Mouse (Mus musculus): ENCODE data around the gene Fbxo39. TPM values are rescaled to one million over a fixed set of nuclear protein-coding genes. Genes with fewer than 3 reads are reported as not detected.

The Fbxo39 gene
- polyA plus RNA-seq, 1 experiment: 0.02 TPM

DNA sequence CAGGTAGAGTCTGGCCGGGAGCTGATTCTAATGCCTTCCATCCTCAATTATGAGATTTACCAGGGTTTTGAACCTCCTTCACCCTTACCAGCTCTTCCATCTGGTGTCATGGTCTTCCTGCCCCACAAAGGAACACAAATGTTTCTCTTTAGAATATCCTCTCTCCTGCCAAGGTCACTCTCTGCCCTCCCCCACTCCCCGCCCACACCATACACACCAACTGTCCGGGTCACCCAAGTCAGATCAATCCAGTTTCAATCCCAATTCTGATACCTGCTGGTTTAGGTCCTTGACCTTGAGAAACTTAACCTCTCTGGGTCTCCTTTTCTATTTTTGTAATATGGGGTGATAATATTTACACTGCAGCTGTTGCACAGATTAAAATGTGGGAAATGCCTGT, 26.7 kb upstream of the Fbxo39 start:
- Histone ChIP-seq H3K27me3 (ENCODE audit: control insufficient read depth, insufficient read depth, insufficient read length) (no peaks in the 10 kb centered on the region), H3K4me2 (ENCODE audit: low read depth) (no peak overlapping the region), H3ac (ENCODE audit: control insufficient read depth, insufficient read length) (no peak overlapping the region), H3K36me3 (ENCODE audit: control insufficient read depth, insufficient read depth) (no peaks in the 10 kb centered on the region), H3K79me2 (ENCODE audit: control insufficient read depth, insufficient read depth) (no peaks in the 10 kb centered on the region), H3K4me3 (no peak overlapping the region)
- TF ChIP-seq MYOG (IDR thresholded peaks at IDR 0.05; ENCODE audit: control insufficient read depth in 1 of 3, insufficient read depth in 1 of 3, insufficient read length in 2 of 3, low read depth in 2 of 3) (peak in 1 of 3 experiments; percentile 45), POLR2AphosphoS2 (IDR thresholded peaks at IDR 0.05; ENCODE audit: insufficient read length, low read depth) (no peak), REST (IDR thresholded peaks at IDR 0.05; ENCODE audit: insufficient read depth, insufficient read length) (no peak), TCF12 (IDR thresholded peaks at IDR 0.05; ENCODE audit: insufficient read depth, poor library complexity, severe bottlenecking) (no peak)

DNA sequence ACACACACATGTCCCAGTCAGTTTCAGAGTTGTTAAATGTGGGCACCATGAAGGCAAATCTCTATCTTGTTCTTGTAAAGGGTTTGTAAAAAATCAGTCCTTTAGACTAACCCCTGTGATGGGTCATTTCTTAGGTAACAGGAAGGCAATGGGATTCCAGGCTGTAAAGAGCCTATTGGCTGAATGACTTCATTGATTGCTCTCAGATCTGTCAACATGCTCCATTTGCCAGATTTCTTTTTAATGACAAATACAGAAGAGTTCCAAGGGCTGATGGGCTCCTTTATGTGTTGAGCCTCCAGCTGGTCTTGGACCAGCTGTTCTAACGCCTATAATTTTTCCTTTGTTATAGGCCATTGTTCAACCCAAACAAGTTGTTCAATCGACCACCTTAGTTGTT, 21.1 kb upstream of the Fbxo39 start:
- Histone ChIP-seq H3K4me3 (no peak overlapping the region), H3ac (ENCODE audit: control insufficient read depth, insufficient read length) (no peak overlapping the region), H3K36me3 (ENCODE audit: control insufficient read depth, insufficient read depth) (no peaks in the 10 kb centered on the region), H3K27me3 (ENCODE audit: control insufficient read depth, insufficient read depth, insufficient read length) (no peaks in the 10 kb centered on the region), H3K4me2 (ENCODE audit: low read depth) (no peak overlapping the region), H3K79me2 (ENCODE audit: control insufficient read depth, insufficient read depth) (no peaks in the 10 kb centered on the region)
- no peak for TF ChIP-seq USF1 (IDR thresholded peaks at IDR 0.05; ENCODE audit: low read depth)
- TF ChIP-seq CEBPB (IDR thresholded peaks at IDR 0.05; ENCODE audit: insufficient read depth, poor library complexity, severe bottlenecking): no peak
- TF ChIP-seq E2F4 (IDR thresholded peaks at IDR 0.05; ENCODE audit: insufficient read depth): no peak
- no peak for TF ChIP-seq SRF (IDR thresholded peaks at IDR 0.05; ENCODE audit: control insufficient read depth, insufficient read length, low read depth)
- TF ChIP-seq MYOG (IDR thresholded peaks at IDR 0.05; ENCODE audit: control insufficient read depth in 1 of 3, insufficient read depth in 1 of 3, insufficient read length in 2 of 3, low read depth in 2 of 3): no peak
- TF ChIP-seq TCF12 (IDR thresholded peaks at IDR 0.05; ENCODE audit: insufficient read depth, poor library complexity, severe bottlenecking): no peak
- no peak for TF ChIP-seq REST (IDR thresholded peaks at IDR 0.05; ENCODE audit: insufficient read depth, insufficient read length)
- no peak for TF ChIP-seq TCF3 (IDR thresholded peaks at IDR 0.05; ENCODE audit: insufficient read length, low read depth)

DNA sequence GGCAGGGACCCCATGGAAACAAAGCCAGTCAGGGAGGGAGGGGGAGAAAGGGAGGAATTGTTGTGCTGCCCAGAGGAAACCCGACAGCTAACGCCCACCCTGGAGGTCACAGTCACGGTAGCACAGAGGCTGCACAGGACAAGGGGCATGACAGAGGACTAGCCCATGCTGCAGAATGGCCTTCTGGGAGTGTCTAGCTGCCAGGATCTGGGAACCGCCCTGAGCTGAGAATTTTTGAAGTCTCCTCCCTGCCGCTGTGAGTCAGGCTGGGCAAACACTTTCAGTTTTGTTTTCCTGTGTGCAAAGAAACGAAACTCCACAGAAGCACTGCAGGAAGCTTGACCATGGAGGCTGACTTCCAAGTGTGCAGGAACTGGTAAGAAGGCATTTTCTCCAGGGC, 12.9 kb upstream of the Fbxo39 start, which contains the start of gene Xaf1:
Gene Xaf1, plus strand, starts transcription at position 296 of the 400 bp plus-strand sequence.
- H3K36me3 ChIP-seq (ENCODE audit: control insufficient read depth, insufficient read depth): no peaks in the 10 kb centered on the region
- TF ChIP-seq POLR2A (IDR thresholded peaks at IDR 0.05; ENCODE audit: insufficient read length, low read depth) (peak; percentile 54), MAX (IDR thresholded peaks at IDR 0.05; ENCODE audit: low read depth) (no peak), MYOD1 (IDR thresholded peaks at IDR 0.05; ENCODE audit: control insufficient read depth in 1 of 3, insufficient read length in 2 of 3, low read depth in 2 of 3) (no peak), USF1 (IDR thresholded peaks at IDR 0.05; ENCODE audit: low read depth) (no peak), TCF3 (IDR thresholded peaks at IDR 0.05; ENCODE audit: insufficient read length, low read depth) (no peak)
- H3K4me3 ChIP-seq: peak within 1 kb of the TSS; percentile 10
- H3K27me3 ChIP-seq (ENCODE audit: control insufficient read depth, insufficient read depth, insufficient read length): no peaks in the 10 kb centered on the region
- H3ac ChIP-seq (ENCODE audit: control insufficient read depth, insufficient read length): no peak within 1 kb of the TSS
- no peaks in the 10 kb centered on the region for H3K79me2 ChIP-seq (ENCODE audit: control insufficient read depth, insufficient read depth)
- H3K4me2 ChIP-seq (ENCODE audit: low read depth): peak within 1 kb of the TSS; percentile 96

DNA sequence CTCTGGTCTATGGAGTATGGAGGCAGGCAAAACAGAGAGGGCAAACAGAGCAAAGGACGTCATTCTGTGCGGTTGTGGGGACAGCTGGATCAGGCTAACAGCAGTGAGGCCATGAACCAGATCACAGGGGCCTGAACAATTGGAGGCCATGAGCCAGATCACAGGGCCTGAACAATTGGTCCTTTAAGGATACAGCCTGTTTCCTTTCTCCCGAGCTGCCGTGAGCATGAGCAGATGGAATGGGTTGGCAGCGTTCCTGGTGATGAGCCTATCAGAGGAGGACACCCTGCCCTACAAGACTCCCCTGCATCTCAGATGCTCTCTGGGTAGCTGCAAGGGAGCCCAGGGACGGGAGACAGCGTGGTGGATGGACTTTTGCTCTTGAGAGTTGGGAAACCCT, 12.0 kb upstream of the Fbxo39 start:
- peak overlapping the region; percentile 10 for H3K4me3 ChIP-seq
- no peak overlapping the region for H3ac ChIP-seq (ENCODE audit: control insufficient read depth, insufficient read length)
- H3K36me3 ChIP-seq (ENCODE audit: control insufficient read depth, insufficient read depth): no peaks in the 10 kb centered on the region
- H3K4me2 ChIP-seq (ENCODE audit: low read depth): peak overlapping the region; percentile 96
- H3K79me2 ChIP-seq (ENCODE audit: control insufficient read depth, insufficient read depth): no peaks in the 10 kb centered on the region
- no peaks in the 10 kb centered on the region for H3K27me3 ChIP-seq (ENCODE audit: control insufficient read depth, insufficient read depth, insufficient read length)
- TF ChIP-seq TCF3 (IDR thresholded peaks at IDR 0.05; ENCODE audit: insufficient read length, low read depth): no peak
- no peak for TF ChIP-seq POLR2AphosphoS2 (IDR thresholded peaks at IDR 0.05; ENCODE audit: insufficient read length, low read depth)
- peak in 1 of 3 experiments; percentile 31 for TF ChIP-seq MYOD1 (IDR thresholded peaks at IDR 0.05; ENCODE audit: control insufficient read depth in 1 of 3, insufficient read length in 2 of 3, low read depth in 2 of 3)

DNA sequence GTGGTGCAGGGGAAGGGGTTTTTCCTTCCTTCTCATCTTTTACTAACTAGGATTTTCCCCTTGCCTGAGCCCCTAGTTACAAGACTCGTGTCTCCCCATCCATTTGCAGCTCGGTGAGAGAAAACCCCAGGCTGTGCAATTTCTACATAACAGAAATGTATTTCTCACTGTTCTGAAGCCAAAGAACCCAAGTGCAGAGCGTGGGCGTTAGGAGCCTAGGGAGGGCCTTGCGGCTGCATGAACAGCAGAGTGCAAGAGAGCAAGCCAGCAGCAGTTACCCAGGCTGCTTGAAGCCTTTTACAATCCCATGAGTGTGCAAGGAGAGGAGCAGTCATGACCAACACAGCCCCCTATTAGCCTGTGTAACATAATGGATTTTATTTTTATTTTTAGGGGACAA, 6.8 kb upstream of the Fbxo39 start:
- Histone ChIP-seq H3K79me2 (ENCODE audit: control insufficient read depth, insufficient read depth) (no peaks in the 10 kb centered on the region), H3K27me3 (ENCODE audit: control insufficient read depth, insufficient read depth, insufficient read length) (no peaks in the 10 kb centered on the region), H3ac (ENCODE audit: control insufficient read depth, insufficient read length) (no peak overlapping the region), H3K4me3 (no peak overlapping the region), H3K36me3 (ENCODE audit: control insufficient read depth, insufficient read depth) (no peaks in the 10 kb centered on the region), H3K4me2 (ENCODE audit: low read depth) (no peak overlapping the region)
- no peak for TF ChIP-seq MAX (IDR thresholded peaks at IDR 0.05; ENCODE audit: low read depth)
- TF ChIP-seq MYOG (IDR thresholded peaks at IDR 0.05; ENCODE audit: control insufficient read depth in 1 of 3, insufficient read depth in 1 of 3, insufficient read length in 2 of 3, low read depth in 2 of 3): no peak
- no peak for TF ChIP-seq POLR2AphosphoS2 (IDR thresholded peaks at IDR 0.05; ENCODE audit: insufficient read length, low read depth)
- TF ChIP-seq CEBPB (IDR thresholded peaks at IDR 0.05; ENCODE audit: insufficient read depth, poor library complexity, severe bottlenecking): no peak
- TF ChIP-seq USF1 (IDR thresholded peaks at IDR 0.05; ENCODE audit: low read depth): no peak
- no peak for TF ChIP-seq TCF3 (IDR thresholded peaks at IDR 0.05; ENCODE audit: insufficient read length, low read depth)
- no peak for TF ChIP-seq MYOD1 (IDR thresholded peaks at IDR 0.05; ENCODE audit: control insufficient read depth in 1 of 3, insufficient read length in 2 of 3, low read depth in 2 of 3)
- TF ChIP-seq REST (IDR thresholded peaks at IDR 0.05; ENCODE audit: insufficient read depth, insufficient read length): no peak
- no peak for TF ChIP-seq POLR2A (IDR thresholded peaks at IDR 0.05; ENCODE audit: insufficient read length, low read depth)
- TF ChIP-seq E2F4 (IDR thresholded peaks at IDR 0.05; ENCODE audit: insufficient read depth): no peak
- no peak for TF ChIP-seq SRF (IDR thresholded peaks at IDR 0.05; ENCODE audit: control insufficient read depth, insufficient read length, low read depth)
- no peak for TF ChIP-seq TCF12 (IDR thresholded peaks at IDR 0.05; ENCODE audit: insufficient read depth, poor library complexity, severe bottlenecking)

All from myocyte (in vitro differentiated cells).